Mouse (Mus musculus) T-cell, adult 2 months (primary cell): ENCODE measurements around the gene Gm21677.
"Not testable (repeated sequence)": the region's sequence is repeated elsewhere in the genome, so short reads cannot be mapped to it uniquely, and the experiment has no call there.

Experiments used
- DNase-seq: peaks from one replicate; pipeline ENCODE4 v3.0.0; 2022; ENCODE audit warnings: low spot score

Gm21677 gene

DNA sequence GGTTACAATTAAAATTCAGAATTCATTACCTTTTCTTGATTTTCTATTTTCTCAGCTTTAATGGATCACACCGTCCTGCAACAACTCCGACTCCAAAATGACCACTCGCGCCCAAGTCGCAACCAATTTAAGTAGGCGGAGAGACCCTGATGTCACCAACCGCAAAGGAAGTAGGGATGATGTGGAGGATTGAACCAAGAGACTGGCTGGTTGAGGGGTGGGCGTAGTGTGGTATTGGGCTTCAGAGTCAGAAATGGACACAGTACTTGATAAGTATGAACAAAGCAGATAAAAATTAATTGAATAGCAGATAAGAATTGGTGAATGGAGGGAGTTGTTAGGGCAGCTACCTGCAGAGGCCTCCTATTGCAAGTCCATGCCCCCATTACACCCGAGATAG, at the start of gene Gm21677:
Gene Gm21677 (minus strand): TSS at position 101 of the 400 bp plus-strand sequence.
- not testable (repeated sequence) for DNase-seq

DNA sequence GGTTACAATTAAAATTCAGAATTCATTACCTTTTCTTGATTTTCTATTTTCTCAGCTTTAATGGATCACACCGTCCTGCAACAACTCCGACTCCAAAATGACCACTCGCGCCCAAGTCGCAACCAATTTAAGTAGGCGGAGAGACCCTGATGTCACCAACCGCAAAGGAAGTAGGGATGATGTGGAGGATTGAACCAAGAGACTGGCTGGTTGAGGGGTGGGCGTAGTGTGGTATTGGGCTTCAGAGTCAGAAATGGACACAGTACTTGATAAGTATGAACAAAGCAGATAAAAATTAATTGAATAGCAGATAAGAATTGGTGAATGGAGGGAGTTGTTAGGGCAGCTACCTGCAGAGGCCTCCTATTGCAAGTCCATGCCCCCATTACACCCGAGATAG, 39.0 kb upstream of the Gm21677 start, which contains the start of gene Gm21693:
Gene Gm21693 (minus strand): TSS at position 101 of the 400 bp plus-strand sequence.
- not testable (repeated sequence) for DNase-seq

DNA sequence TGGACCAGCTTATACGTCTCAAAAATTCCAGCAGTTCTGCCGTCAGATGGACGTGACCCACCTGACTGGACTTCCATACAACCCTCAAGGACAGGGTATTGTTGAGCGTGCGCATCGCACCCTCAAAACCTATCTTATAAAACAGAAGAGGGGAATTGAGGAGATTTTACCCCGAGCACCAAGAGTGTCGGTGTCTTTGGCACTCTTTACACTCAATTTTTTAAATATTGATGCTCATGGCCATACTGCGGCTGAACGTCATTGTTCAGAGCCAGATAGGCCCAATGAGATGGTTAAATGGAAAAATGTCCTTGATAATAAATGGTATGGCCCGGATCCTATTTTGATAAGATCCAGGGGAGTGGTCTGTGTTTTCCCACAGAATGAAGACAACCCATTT, 34.4 kb upstream of the Gm21677 start:
- DNase-seq = peak; percentile 8
